Mouse (Mus musculus) CH12.LX (cell line): ENCODE measurements around the gene Hibadh. TPM values are rescaled to one million over a fixed set of nuclear protein-coding genes. Genes with fewer than 3 reads are reported as not detected.

Experiments used
- DNase-seq: peaks from one replicate; pipeline ENCODE4 v3.0.0-alpha.2; 2013; ENCODE audit errors: extremely low read depth
- H3K27ac ChIP-seq: 2 replicates; pipeline ENCODE4 v1.5.1; 2012; ENCODE audit warnings: low read depth, mild to moderate bottlenecking, control low read depth, moderate library complexity; ENCODE audit not compliant: insufficient read depth
- H3K27me3 ChIP-seq: replicated peaks from 2 replicates; pipeline ENCODE3; 2012; ENCODE audit warnings: inconsistent platforms
- H3K36me3 ChIP-seq, 2 experiments: replicated peaks in 1 of 2; 2 replicates each; pipeline versions ENCODE3 to v1.6.1; 2012; ENCODE audit warnings: inconsistent platforms in 1 of 2, low read length in 1 of 2, mild to moderate bottlenecking in 1 of 2, mixed read lengths in 1 of 2, moderate library complexity in 1 of 2; ENCODE audit not compliant: control insufficient read depth in 1 of 2, insufficient read depth in 1 of 2
- H3K4me1 ChIP-seq, 2 experiments: 2 replicates each; pipeline ENCODE4 v1.6.1; 2012; ENCODE audit warnings: inconsistent platforms in 1 of 2, moderate library complexity in 1 of 2; ENCODE audit not compliant: insufficient read depth in 2 of 2, control insufficient read depth in 1 of 2
- H3K4me2 ChIP-seq: 2 replicates; pipeline ENCODE4 v1.6.1; 2012; ENCODE audit warnings: low read depth, mild to moderate bottlenecking, control low read depth; ENCODE audit not compliant: poor library complexity, insufficient read depth, severe bottlenecking
- H3K4me3 ChIP-seq, 3 experiments: fragments of 150-350 bp in 1 of 3; sonication (generic) in 1 of 3; replicated peaks in 1 of 3; 2 replicates each; pipeline versions ENCODE3 to v1.5.1; 2011 to 2012; ENCODE audit warnings: low read depth in 2 of 3, low read length in 2 of 3, mild to moderate bottlenecking in 2 of 3, moderate library complexity in 2 of 3, control low read depth in 1 of 3, improper control_type of control experiment in 1 of 3, inconsistent platforms in 1 of 3, mixed read lengths in 1 of 3; ENCODE audit not compliant: poor library complexity in 1 of 3
- H3K79me2 ChIP-seq: replicated peaks from 2 replicates; pipeline ENCODE4 v1.6.1; 2012; ENCODE audit warnings: mild to moderate bottlenecking, moderate library complexity; ENCODE audit not compliant: control insufficient read depth, poor library complexity, insufficient read depth, severe bottlenecking; ENCODE audit errors: extremely low read depth
- H3K9ac ChIP-seq: 2 replicates; pipeline ENCODE4 v1.6.1; 2012; ENCODE audit warnings: low read depth, mild to moderate bottlenecking, control low read depth, moderate library complexity; ENCODE audit not compliant: insufficient read depth
- H3K9me3 ChIP-seq: replicated peaks from 2 replicates; pipeline ENCODE3; 2012; ENCODE audit warnings: low read length, inconsistent platforms, mixed read lengths
- CHD2 ChIP-seq: IDR thresholded peaks from 2 replicates; pipeline ENCODE4 v1.6.1; 2011; ENCODE audit warnings: low read length, improper control_type of control experiment
- ELF1 ChIP-seq: IDR thresholded peaks from 2 replicates; pipeline ENCODE4 v1.6.1; 2014; ENCODE audit warnings: low read depth, mild to moderate bottlenecking, inconsistent platforms, low read length, improper control_type of control experiment
- EP300 ChIP-seq: IDR thresholded peaks from 2 replicates; pipeline ENCODE4 v1.6.1; 2011; ENCODE audit warnings: low read length, improper control_type of control experiment
- HCFC1 ChIP-seq: IDR thresholded peaks from 2 replicates; pipeline ENCODE4 v1.6.1; 2012; ENCODE audit warnings: low read depth, mild to moderate bottlenecking, inconsistent platforms, low read length, improper control_type of control experiment
- IRF4 ChIP-seq: IDR thresholded peaks from 2 replicates; pipeline ENCODE4 v1.6.1; 2014; ENCODE audit warnings: low read depth, mild to moderate bottlenecking, inconsistent platforms, low read length, improper control_type of control experiment
- KAT2A ChIP-seq: IDR thresholded peaks from 2 replicates; pipeline ENCODE4 v1.6.1; 2012; ENCODE audit warnings: low read length, improper control_type of control experiment, inconsistent platforms; ENCODE audit not compliant: insufficient replicate concordance
- MAFK ChIP-seq: IDR thresholded peaks from 2 replicates; pipeline ENCODE4 v1.6.1; 2011; ENCODE audit warnings: low read length, improper control_type of control experiment; ENCODE audit not compliant: insufficient replicate concordance
- MAZ ChIP-seq: IDR thresholded peaks from 2 replicates; pipeline ENCODE4 v1.6.1; 2012; ENCODE audit warnings: low read depth, mild to moderate bottlenecking, inconsistent platforms, low read length, improper control_type of control experiment, moderate library complexity
- MEF2A ChIP-seq: IDR thresholded peaks from 2 replicates; pipeline ENCODE4 v1.6.1; 2014; ENCODE audit warnings: low read depth, mild to moderate bottlenecking, inconsistent platforms, low read length, improper control_type of control experiment, borderline replicate concordance
- MXI1 ChIP-seq: IDR thresholded peaks from 2 replicates; pipeline ENCODE4 v1.6.1; 2011; ENCODE audit warnings: mild to moderate bottlenecking, low read depth, low read length, improper control_type of control experiment
- MYC ChIP-seq: IDR thresholded peaks from 2 replicates; pipeline ENCODE4 v1.6.1; 2011; ENCODE audit warnings: low read depth, mild to moderate bottlenecking, improper control_type of control experiment, low read length
- RAD21 ChIP-seq: IDR thresholded peaks from 2 replicates; pipeline ENCODE4 v1.6.1; 2011; ENCODE audit warnings: low read depth, mild to moderate bottlenecking, low read length, improper control_type of control experiment, moderate library complexity
- SMC3 ChIP-seq: IDR thresholded peaks from 2 replicates; pipeline ENCODE4 v1.6.1; 2011; ENCODE audit warnings: low read depth, low read length, improper control_type of control experiment
- TBP ChIP-seq: conservative IDR thresholded peaks from 2 replicates; pipeline ENCODE4 v1.6.1; 2011; ENCODE audit warnings: low read depth, low read length, improper control_type of control experiment
- USF1 ChIP-seq: IDR thresholded peaks from 2 replicates; pipeline ENCODE4 v1.6.1; 2014; ENCODE audit warnings: low read depth, mild to moderate bottlenecking, inconsistent platforms, low read length, improper control_type of control experiment
- USF2 ChIP-seq: conservative IDR thresholded peaks from 2 replicates; pipeline ENCODE4 v1.6.1; 2011; ENCODE audit warnings: low read depth, low read length, improper control_type of control experiment
- ZNF384 ChIP-seq: IDR thresholded peaks from 2 replicates; pipeline ENCODE4 v1.6.1; 2012; ENCODE audit warnings: low read depth, low read length, improper control_type of control experiment, inconsistent platforms
- dilution Hi-C: fragments of 300-500 bp; cut with MboI; formaldehyde crosslinking; loops from 2 replicates; pipeline ENCODE4 v1.14.3; 2020; ENCODE audit warnings: low sequenced_read_pairs; ENCODE audit not compliant: extremely low pct_unique_long_range_greater_than_20kb, extremely low pct_ligation_motif_present
- in situ Hi-C: fragments of 300-500 bp; cut with MboI; formaldehyde crosslinking; loops from 3 replicates; pipeline ENCODE4 v1.14.3; 2019; ENCODE audit warnings: low sequenced_read_pairs, low pct_ligation_motif_present, low pct_unique_long_range_greater_than_20kb, mixed read lengths
- polyA plus RNA-seq: library from polyadenylated mRNA; unstranded; fragments of >175 nt; gene quantifications from 2 replicates; pipeline ENCODE4 v1.2.1, GENCODE M21; 2012; ENCODE audit warnings: low read depth; ENCODE audit not compliant: insufficient read length
- total RNA-seq, 2 experiments: library from RNA; depleted of rRNA; stranded (reverse); fragments of 300-350 nt in 1 of 2; fragments of >200 nt in 1 of 2; gene quantifications; 2 replicates each; pipeline ENCODE4 v1.2.3; 2012 to 2014

Hibadh gene
- total and polyA plus RNA-seq, 3 experiments, result 38.6 to 60.4 (median 44.4) TPM

DNA sequence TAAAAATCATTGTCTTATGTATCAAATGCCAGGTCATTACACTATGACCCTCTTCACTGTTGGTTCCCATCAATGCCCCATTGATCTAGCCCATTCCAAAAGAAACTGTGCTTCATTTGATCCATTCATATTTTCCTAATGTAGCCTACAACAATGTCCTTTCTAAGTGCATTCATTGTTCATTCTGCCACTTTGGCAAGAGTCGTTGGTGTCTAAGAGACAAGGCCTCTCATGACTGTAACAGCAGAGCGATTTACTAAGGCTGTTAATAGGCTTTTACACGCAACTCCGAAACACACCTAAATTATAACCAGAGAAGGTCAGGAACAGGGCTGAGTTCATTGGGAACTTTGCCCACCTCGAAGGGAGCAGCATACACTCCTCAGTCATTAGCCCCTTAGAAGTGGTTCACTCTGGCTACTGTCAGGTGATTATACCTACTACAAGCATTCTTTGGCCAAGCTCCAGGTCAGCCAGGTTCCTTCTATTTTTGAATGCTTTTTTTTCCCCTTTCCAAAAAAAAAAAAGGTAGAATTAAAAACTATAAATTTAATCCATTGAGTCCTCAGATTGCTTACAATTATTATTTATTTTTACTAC, 46.8 kb upstream of the Hibadh start:
- H3K36me3 ChIP-seq, result no peaks in the 10 kb centered on the region
- H3K79me2 ChIP-seq, result no peaks in the 10 kb centered on the region
- in situ Hi-C loops (no loop called here), dilution Hi-C loops (no loop called here)
- H3K9me3 ChIP-seq, result no peaks in the 10 kb centered on the region
- no peak for DNase-seq
- no peak overlapping the region for H3K4me2 ChIP-seq
- no peak overlapping the region for H3K9ac ChIP-seq
- no peak overlapping the region for H3K4me3 ChIP-seq
- H3K27ac ChIP-seq, result no peak overlapping the region
- H3K4me1 ChIP-seq, result peaks cover 3 to 12% of the 10 kb centered on the region in 2 experiments; a peak in 3 of 4 replicates
- H3K27me3 ChIP-seq, result no peaks in the 10 kb centered on the region
- no peak for TF ChIP-seq CHD2
- no peak for TF ChIP-seq ZNF384
- TF ChIP-seq MYC, result no peak
- no peak for TF ChIP-seq ELF1
- TF ChIP-seq MAZ, result no peak
- no peak for TF ChIP-seq RAD21
- TF ChIP-seq HCFC1, result no peak
- TF ChIP-seq SMC3, result no peak
- TF ChIP-seq TBP, result no peak
- no peak for TF ChIP-seq MXI1
- TF ChIP-seq USF2, result no peak
- no peak for TF ChIP-seq MAFK
- TF ChIP-seq, all 38 proteins: peak for 0

- TF ChIP-seq EP300, result peak; percentile 32
- TF ChIP-seq KAT2A, result no peak
- TF ChIP-seq MEF2A, result peak; percentile 77; the same call in 1 of the 2 replicates
- no peak for TF ChIP-seq MXI1
- TF ChIP-seq IRF4, result 0 out of 2 replicates have a peak, but pooled peaks have one; percentile 19
- no peak for TF ChIP-seq USF1
- no peak for TF ChIP-seq SMC3
- Histone ChIP-seq H3K4me2 (no peak overlapping the region), H3K27ac (no peak overlapping the region), H3K79me2 (no peaks in the 10 kb centered on the region), H3K4me1 (peaks cover 8 to 12% of the 10 kb centered on the region in 2 experiments), H3K9me3 (no peaks in the 10 kb centered on the region), H3K27me3 (no peaks in the 10 kb centered on the region), H3K4me3 (no peak overlapping the region), H3K36me3 (no peaks in the 10 kb centered on the region), H3K9ac (no peak overlapping the region)
- in situ Hi-C loops, result no loop called here
- DNase-seq, result peak; percentile 6
- dilution Hi-C loops, result no loop called here
Measured at GRCm38 (mm10) chr6:52682607-52683006, 42.4 kb upstream of the Hibadh start.
